Mouse (Mus musculus) left cerebral cortex, postnatal 14 days (tissue): ENCODE measurements around the gene Whrn. TPM values are rescaled to one million over a fixed set of nuclear protein-coding genes. Genes with fewer than 3 reads are reported as not detected.

Source experiments
- total RNA-seq, 2 experiments: library from RNA; stranded (reverse); gene quantifications; 2 replicates each; pipeline ENCODE4 v1.2.3; 2021

Whrn gene
- total RNA-seq, 2 experiments from 2014 or later: 46.6 to 51.2 TPM

Other genes with a start within 250 kb of the Whrn start
- gene Orm1, start 151.4 kb downstream of the Whrn start, total RNA-seq: not detected
- gene Orm3, start 139.8 kb downstream of the Whrn start, total RNA-seq: not detected
- gene Orm2, start 133.5 kb downstream of the Whrn start, total RNA-seq: not detected
- gene Akna, start 92.6 kb downstream of the Whrn start, total RNA-seq: 1 to 10 TPM; 3.9 to 4.0 TPM
- 100 to 1,000 TPM; 132 to 140 TPM for gene Atp6v1g1, start 48.8 kb upstream of the Whrn start, total RNA-seq
- 1 to 10 TPM; 9.4 to 9.5 TPM for gene Tmem268, start 62.8 kb upstream of the Whrn start, total RNA-seq
- not detected for gene Gm11213, start 109.3 kb upstream of the Whrn start, total RNA-seq
- not detected for gene Tex48, start 126.4 kb upstream of the Whrn start, total RNA-seq
- not detected for gene Gm11214, start 167.4 kb upstream of the Whrn start, total RNA-seq
- gene Tnfsf15, start 249.1 kb upstream of the Whrn start, total RNA-seq: under 1 TPM; 0.21 to 0.26 TPM